Mouse (Mus musculus) adrenal gland, postnatal 36 days (tissue): ENCODE measurements around the gene Fam131a. TPM values are rescaled to one million over a fixed set of nuclear protein-coding genes. Genes with fewer than 3 reads are reported as not detected.
A peak's percentile ranks its signal among the peaks of the same experiment; 100 is the strongest.

Source experiments
- DNase-seq, 2 experiments: peaks; one replicate each; pipeline ENCODE4 v3.0.0; 2021; ENCODE audit warnings: mixed read lengths in 1 of 2
- total RNA-seq, 2 experiments: library from RNA; stranded (reverse); gene quantifications; 2 replicates each; pipeline ENCODE4 v1.2.3; 2021

The Fam131a gene
- total RNA-seq, 2 experiments from 2014 or later, result 13.5 to 15.0 TPM

DNA sequence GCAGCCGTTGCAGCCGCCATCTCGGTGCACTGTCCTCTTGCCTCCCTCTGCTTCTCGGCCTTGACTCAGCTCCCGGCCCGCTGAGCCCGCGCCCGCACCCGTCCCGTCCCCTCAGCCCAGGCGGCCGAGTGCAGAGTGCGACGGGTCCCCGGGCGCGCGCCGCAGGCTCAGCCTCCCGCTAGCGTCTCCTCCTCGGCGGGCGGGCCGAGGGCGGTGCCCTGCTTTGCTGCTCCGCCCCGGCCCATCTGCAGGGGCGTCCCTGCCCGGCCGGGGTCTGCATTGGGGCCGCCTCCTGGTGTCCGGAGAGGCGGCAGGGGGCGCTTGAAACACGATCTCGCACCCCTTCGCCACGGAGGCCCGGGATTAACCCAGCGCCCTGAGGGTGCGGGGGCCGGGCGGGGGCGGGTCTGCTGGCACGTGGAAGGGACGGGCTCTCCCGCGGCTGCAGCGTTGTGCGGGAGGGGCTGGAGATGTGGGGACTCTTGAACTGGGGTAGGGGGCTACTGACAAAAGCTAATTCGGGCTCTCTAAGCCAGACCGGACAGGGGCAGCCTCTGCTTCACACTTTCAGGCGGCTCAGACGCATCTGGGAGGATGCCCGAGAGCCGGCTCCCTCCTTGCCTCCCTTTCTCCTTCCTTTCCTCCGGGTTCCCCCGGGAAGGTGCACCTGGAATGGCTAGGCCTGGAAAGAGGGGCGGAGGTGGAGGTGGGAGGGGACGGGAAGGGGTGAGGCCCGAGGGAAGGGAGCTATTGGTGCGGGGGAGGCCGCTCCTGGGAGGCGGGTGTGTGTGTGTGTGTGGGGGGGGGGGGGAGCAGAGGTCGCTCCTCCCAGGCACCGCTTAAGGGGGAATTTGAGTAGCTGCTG lies 23.2 kb downstream of the Fam131a start:
- DNase-seq, result peak; percentile 91 to 94

DNA sequence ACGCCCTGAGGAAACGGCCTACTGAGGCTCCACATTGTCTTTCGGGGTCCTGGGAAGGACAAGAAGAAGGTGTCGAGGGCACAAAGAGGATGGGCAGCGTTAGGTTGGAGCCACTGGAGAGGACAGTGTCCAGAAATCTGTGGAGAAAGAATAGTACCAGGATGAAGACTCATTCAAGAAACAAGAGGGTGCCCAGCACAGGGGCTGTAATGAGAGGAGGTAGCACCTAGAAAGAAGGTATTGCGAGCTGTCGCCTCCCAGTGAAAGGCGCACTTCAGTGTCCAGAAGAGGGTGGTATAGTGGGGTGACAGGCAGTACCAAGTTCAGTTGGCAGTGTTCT lies 23.8 kb downstream of the Fam131a start:
- DNase-seq, result no peak

DNA sequence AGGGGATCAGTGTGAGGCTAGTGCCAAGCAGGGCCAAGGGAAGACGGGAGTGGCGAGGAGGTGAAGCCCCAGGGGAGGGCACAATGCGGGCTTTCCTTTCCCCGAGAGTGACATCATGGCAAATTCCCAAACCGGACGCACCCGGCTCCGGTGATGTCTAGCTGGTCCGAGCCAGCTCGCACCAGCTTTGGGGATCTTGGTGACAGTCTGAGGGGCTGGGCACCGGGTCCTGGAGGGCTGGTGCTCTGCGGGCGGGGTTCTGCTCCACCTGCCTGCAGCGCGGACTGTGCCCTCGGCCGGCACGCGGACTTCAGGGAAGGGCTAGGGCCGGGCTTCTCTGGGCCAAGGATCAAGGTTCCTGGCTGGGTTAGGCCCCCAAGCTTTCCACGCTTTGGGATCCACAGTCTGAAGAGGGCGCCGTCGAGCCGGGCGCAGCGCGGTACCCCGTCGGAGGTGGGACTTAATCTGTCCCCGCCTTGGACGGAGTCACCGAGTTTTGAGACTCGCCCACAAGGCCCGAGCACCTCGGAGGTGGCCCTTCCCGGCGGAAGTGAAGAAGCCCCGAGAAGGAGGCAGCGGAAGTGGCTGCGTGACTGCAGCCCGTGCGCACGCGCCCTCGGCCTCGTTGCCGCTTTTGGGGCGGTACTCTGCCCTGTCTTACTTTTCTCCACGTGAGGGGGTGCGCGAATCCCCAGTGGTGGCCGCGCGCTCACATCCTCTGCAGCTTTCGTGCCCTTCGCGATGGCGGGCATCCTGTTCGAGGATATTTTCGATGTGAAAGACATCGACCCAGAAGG lies 24.3 kb downstream of the Fam131a start, which contains the start of the genes Polr2h and Clcn2:
TSS of gene Polr2h (plus strand) at position 485 of the 797 bp plus-strand sequence.
TSS of gene Clcn2 (minus strand) at position 566 of the 797 bp plus-strand sequence.
- DNase-seq, result peak; percentile 98

DNA sequence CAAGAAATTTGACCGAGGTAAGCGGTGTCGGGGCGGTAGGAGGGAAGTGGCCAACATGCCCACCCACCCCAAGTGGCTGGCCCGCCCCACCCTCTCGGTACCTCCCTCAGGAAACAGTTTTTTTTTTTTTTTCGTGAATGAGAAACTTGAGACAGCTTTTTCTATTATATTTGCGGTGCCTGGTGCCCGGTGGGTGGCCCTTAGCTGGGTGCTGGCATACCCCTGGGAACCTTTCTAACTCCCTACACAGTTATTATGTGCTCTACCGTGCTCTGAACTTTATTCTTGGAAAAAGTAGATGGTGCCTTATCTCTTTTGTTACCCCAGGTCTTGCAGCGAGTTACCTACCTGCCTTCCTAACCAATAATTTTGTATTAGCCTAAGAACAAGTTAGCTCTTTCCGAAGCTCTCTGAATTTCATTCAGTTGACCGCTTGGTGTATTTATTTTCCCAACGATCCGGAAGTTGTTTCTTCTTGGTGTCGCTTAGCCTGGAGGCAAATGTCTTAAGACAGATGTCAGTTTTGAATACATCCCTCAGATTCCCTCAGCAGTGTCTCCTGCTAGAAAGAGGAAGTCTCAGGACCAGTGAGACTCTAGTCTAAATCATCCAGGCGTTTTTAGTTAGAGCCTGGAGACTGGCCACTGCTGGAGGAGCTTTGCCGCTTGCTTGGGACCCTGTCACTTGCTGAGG lies 25.1 kb downstream of the Fam131a start:
- no peak for DNase-seq

DNA sequence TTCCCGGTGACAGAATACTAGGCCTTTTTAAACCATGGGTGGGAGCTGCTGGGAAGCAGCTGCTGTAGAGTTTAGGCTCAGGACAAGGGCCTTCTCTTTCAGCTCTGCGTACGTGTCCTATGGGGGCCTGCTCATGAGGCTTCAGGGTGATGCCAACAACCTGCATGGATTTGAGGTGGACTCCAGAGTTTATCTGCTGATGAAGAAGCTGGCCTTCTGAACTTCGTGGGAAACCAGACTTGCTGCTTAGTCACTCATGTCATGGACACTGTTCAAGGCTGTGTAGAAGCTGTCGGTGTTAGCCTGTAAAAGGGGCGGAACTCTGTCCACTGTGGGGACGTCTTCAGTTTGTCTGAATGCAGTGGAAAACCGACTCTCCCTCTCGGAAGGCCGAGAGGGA lies 28.8 kb downstream of the Fam131a start:
- peak; percentile 41 to 61 for DNase-seq

DNA sequence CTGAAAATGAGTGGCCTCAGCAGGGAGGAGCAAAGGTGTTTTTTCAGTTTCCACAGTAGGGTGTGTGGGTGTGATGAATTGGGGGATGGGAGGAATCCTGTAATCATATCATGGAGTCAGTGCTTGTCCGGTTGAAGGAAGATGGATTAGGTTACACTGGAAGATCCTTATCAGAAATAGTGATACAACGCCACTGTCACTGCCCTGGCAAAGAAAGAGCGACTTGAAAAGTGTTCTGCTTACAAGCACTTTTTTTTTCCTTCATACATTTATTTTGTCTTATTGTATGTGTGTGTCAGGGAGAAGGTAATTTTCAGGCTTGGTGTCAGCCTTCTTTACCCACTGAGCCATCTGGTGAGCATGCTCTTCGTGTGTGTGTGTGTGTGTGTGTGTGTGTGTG lies 29.7 kb downstream of the Fam131a start:
- DNase-seq, result no peak

DNA sequence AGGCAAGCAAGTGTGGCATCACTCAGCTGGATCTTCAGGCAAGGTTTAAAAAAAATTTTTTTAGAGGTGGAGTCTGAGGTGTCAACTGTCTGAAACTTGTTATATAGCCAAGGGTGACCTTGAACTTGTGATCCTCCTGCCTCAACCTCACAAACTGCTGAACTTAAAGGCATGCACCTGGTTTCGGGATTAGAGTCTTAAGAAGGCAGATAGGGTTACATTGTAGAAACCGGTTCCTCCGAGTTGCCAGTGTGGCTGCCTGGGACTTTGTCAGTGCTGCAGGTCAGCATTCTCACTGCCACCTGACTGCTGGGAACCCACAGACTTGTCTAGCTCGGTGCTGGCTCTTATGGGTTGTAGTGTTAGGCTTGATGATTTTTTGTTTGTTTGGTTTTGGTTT lies 30.2 kb downstream of the Fam131a start:
- no peak for DNase-seq

DNA sequence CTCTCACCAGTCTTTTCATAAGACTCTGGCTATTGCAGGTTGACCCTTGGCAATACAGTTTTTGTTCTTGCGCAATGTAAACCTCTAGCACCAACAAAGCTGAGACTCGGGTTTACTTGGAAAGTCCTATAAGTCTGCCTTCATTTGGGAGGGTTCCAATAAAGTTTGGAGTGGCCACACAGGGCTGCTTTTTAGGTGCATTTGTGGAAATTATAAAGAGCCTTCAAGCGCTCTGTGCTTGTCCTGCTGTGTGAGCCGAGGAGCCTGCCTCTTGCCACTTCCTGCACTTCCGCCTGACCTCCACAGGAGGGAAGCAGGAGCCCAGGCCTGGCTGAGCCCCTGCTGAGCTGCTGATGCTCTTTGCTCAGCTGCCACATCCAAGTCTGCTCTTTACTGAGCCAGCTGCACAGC lies 31.3 kb downstream of the Fam131a start:
- DNase-seq, result peak; percentile 84 to 85

DNA sequence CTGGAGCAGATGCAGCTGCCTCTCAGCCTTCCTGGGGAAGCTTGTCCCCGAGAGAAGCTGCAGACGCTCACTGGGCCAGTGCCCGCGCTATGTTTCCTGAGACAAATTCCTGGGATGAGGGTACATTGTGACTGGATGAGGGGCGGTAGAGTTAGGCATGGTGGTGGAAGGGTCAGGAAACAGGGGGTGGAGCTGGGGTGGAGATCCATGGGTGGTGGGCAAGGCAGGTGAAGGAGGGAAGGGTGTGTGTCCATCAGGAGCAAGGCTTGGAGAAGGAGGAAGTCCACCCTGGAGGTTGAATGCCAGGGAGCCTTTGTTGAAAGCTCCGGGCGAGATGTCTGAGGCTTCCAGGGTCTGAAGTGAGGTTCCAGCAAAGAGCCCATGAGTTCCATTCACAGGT lies 32.3 kb downstream of the Fam131a start:
- DNase-seq, result no peak

DNA sequence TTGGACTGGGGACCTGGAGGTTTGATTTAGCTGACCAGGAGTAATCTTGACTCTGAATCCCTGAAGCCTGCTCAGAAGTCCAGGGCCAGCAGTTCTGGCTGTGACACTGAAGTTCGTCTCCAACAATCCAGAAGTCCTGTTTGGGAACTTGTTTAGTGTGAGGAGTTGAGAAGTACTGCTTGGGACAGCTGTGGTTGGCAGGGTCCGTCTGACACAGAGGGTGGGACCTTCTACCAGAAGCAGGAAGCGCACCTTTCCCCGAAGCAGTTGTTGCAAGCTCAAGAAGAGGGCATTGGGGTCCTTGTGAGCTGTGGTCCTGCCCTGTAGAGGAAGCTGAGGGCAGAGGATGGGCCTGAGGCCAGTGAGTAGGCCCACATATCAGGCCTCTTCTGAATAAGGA lies 32.7 kb downstream of the Fam131a start:
- no peak for DNase-seq

DNA sequence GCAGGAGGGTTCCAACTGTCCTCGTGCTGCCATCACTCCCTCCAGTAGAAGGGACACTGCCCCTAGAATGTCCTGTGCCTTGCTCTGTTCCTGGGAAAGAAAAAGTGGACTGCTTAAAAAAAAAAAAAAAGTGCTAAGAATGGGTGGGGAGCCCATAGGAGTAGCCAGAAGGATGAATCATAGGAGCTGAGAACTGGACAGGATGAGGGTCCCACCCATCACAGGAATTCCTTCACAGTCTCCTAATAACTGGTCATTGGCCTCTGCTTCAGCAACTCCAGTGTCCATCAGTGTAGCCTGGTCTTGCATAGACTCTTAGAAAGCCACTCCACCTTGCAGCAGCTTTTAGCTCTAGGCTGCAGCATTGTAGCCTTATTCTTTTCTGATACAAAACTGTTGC lies 33.3 kb downstream of the Fam131a start:
- no peak for DNase-seq

DNA sequence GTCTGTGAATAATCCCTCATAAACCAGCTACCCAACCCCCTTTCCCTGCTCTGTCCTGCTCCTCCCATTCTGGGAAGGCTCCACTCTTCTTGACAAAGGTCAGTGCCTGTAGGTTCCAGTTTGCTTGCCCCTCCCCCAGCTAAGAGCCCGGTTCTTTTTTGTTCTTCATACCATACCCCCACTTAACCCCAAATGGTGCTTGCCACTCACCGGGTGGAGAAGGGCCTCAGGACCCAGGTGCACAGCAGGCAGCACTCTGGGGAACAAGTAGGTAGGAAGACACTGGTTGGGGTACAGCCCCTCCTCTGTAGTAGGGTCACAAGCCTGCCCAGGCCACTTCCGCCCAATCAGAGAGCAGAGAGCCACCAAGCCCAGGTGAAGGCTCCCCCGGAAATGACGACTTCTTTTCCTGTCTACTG lies 37.3 kb downstream of the Fam131a start:
- peak; percentile 24 to 28 for DNase-seq

DNA sequence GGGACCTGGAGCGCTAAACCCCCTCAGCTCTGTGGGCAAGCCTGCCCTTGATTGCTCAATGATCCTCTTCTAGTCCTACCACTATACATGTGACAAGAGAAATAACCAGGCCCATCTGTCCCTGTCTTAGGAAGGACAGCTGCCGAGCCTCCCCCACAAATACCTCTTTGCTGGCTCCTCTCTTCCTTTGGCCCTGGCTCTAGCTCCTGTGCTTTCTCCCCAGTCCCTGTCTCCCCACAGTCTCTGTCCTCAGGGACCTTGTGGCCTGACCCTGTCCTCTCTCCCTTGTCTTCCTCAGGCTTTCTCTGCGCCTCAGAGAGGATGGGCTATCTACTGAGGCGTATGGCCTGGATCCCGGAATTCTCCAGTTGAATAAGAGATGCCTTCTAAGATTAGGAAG lies 38.6 kb downstream of the Fam131a start:
- DNase-seq, result no peak

DNA sequence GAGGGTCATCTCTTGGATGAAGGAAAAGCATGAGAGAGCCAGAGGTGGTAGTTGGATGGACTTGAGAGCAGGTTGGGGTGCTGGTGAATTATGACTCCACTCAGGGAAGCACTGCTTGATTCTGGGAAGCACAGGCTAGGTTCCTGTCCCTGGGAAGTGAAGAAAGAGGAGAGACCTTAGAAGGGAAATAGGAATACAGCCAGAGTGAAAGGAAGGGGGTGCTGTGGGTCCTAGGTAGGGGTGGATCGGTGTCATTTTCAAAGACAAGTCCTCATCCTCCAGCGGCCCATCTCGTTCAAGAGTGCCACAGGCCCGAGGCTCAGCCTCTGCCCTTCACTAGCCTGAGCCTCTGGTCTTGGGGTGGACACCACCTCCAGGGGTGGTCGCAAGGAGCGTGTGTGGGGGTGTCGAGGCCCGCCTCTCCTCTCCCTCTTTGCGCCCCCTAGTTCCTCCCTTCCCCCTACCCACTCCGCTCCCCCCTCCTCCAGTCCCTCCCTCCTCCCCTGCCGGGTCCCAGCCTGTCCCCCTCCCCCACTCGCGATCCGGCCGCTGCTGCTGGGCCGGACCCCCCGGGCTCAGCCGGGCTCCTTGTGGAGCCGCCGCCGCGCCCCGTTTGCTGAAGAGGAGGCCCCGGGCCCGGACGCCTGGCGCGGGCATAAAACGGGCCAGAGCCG lies 39.3 kb downstream of the Fam131a start:
- no peak for DNase-seq

DNA sequence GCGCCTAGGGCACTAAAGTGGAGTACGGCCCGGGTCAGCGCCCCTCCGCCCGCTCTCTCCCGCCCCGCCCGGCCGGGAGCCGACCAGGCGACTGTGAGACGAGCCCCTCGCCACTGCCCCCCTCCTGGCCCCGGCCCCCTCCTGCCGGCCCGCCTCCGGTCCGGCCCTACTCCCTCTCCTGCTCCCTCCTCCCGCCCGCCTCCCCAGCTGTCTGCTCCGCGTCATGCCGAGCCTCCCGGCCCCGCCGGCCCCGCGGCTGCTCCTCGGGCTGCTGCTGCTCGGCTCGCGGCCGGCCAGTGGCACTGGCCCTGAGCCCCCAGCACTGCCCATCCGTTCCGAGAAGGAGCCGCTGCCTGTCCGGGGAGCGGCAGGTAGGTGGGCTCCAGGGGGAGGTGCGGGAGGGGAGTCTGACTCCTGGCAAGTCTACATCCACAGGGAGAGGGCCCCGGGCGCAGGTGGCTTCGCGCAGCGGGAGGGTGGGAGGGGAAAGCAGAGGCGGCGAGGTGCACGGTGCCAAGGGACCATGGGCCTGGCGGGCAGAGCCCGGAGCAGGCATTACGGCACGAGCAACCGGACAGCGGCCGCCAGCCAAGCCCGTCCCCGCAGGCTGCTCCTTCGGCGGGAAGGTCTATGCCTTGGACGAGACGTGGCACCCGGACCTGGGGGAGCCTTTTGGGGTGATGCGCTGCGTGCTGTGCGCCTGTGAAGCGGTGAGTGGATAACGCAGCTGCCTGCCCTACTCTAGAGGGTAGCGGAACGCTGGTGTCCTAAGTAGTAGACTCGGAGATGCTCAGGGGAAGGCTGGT lies 40.1 kb downstream of the Fam131a start, which contains the start of gene Chrd:
TSS of gene Chrd (plus strand) at position 203 of the 806 bp plus-strand sequence.
- peak; percentile 83 to 84 for DNase-seq

DNA sequence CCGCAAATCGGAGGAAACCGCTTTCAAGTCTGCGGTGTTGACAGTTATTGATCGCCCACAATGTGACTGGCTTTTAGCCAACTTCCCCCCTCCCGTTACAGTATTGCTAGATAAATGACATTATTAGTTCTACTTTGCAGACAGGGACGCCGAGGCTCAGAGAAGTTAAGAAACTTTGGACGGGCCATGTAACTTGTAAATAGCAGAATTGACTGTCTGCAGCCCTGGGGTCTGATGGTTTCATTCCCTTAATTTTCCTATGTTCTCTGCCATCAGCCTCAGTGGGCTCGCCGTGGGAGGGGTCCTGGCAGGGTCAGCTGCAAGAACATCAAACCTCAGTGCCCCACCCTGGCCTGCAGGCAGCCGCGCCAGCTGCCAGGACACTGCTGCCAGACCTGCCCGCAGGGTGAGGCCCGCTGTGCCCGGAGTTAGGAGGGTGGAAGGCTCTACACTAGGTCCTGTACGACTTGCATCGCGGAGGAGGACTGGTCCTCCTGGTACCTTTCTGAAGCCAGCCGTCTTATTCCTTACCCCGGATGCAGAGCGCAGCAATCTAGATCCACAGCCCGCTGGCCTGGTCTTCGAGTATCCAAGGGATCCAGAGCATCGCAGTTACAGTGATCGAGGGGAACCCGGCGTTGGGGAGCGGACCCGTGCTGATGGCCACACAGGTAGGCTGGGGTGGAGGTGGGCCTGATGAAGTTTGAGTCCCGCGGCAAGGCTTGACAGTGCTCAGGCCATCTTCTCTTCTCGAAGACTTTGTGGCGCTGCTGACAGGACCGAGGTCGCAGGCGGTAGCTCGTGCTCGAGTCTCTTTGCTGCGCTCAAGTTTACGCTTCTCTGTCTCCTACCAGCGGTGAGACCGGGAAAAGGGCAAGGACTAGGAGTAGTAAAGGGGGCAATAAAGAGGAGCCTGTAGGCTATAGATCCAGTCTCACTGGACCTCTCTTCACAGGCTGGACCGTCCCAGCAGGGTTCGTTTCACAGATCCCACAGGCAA lies 41.0 kb downstream of the Fam131a start, which contains the start of gene Thpo:
TSS of gene Thpo (minus strand) at position 781 of the 1,000 bp plus-strand sequence.
- DNase-seq, result no peak

DNA sequence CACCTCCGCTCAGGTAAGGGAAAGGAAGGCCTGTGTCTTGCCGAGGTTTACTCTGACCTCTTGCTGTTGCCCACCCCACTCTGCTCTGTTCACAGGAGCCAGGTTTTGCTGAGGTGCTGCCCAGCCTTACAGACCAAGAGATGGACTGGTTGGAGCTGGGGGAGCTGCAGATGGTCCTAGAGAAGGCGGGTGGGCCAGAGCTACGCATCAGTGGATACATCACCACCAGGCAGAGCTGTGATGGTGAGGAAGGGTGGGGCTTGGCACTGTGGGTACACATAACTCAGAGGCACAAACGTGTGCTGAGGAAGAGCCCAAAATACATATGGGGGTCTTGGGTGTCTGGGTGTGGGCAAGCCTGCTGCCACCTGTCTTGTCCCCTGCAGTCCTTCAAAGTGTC lies 42.6 kb downstream of the Fam131a start:
- DNase-seq, result no peak

DNA sequence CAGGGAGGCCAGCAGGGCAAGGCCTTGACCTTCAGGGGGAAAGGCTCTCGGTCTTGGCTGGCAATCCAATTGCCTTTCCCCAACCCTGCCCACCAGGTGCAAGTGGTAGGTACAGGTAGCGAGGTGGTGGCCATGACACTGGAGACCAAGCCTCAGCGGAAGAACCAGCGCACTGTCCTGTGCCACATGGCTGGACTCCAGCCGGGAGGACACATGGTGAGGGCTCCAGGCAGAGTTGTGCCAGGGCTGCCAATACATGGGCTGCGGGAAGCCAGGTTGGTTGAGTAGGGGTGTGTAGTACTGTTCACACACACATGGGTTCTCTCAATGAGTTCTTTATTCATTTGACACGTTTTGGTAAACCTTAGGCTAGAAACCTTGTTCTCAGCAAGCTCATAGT lies 43.1 kb downstream of the Fam131a start:
- no peak for DNase-seq

DNA sequence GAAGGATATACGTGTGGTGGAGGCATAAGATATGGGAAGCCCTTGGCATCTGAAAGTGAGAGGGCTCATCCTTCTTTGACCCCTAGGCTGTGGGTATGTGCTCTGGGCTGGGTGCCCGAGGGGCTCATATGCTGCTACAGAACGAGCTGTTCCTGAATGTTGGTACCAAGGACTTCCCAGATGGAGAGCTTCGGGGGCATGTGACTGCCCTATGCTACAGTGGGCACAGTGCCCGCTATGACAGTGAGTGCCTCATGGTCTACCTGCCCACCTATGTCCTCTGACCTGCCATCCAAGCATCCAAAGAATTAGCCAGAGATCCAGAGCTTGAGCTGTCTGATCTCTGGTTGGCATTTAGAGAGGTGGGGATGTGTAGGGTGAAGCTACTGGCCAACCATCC lies 43.8 kb downstream of the Fam131a start:
- DNase-seq, result no peak

DNA sequence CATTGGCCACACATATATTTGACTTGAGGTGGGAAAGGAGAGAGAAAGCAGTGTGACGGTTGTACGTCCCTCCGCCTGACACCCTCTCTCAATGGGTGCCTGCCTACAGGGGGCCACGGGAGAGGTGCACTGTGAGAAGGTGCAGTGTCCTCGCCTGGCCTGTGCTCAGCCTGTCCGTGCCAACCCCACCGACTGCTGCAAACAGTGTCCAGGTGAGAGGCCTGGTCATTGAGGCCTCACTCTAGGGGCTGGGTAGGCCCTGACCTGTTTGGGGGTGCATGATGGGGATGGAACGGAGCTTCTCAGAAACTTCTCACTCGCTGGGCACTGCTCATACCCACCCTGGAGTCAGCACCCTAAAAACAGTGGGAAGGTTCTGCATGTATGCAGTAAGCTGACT lies 46.8 kb downstream of the Fam131a start:
- DNase-seq, result no peak
